ENCODE assay signal across 12 mouse cellular contexts in the genomic region with DNA sequence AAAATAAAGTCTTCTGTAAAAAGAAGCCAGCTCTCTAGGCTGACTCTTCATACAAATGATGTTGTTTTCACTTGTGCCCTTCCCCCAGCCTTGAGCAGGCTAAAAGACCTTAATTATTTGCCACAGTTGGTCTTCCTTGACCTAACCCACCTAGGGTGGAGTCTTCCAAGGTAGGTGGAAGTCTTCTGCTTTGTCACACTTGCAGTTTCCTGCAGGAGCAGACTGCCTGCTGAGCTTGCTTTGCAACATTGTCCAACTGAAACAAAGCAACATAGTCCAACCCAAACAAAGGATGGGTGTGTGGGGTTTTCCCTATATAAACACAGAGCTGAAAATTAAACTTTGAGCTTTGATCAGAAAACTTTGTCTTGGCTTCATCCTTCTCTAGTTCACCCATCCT. TPM values are rescaled to one million over a fixed set of nuclear protein-coding genes. Genes with fewer than 3 reads are reported as not detected.
"Had no signal": no experiment of that assay in that cellular context is flagged by ENCODE, and none has a peak within 500 bp of the region (broad histone marks: within the 10 kb centered on the region; RNA-seq: fewer than 3 reads in every experiment).

No protein-coding gene starts in this region.

- DNase-seq: liver, postnatal 0 days; lung, adult 2 months; lung, postnatal 14 days; lung, postnatal 36 days; right cerebral cortex, postnatal 14 days; thymus, adult 2 months; thymus, postnatal 25 days; thymus, postnatal 4 days had no signal

RNA-seq across cellular contexts. Expression of a gene that starts 53.0 kb away (rescaled TPM):
- total RNA-seq: megakaryocyte progenitor cell, adult 5-6 weeks; neutrophil, adult 5-6 weeks had no signal
- polyA plus RNA-seq: macrophage, myocyte had no signal
